ENCODE assay signal across 8 mouse cellular contexts in the genomic region with DNA sequence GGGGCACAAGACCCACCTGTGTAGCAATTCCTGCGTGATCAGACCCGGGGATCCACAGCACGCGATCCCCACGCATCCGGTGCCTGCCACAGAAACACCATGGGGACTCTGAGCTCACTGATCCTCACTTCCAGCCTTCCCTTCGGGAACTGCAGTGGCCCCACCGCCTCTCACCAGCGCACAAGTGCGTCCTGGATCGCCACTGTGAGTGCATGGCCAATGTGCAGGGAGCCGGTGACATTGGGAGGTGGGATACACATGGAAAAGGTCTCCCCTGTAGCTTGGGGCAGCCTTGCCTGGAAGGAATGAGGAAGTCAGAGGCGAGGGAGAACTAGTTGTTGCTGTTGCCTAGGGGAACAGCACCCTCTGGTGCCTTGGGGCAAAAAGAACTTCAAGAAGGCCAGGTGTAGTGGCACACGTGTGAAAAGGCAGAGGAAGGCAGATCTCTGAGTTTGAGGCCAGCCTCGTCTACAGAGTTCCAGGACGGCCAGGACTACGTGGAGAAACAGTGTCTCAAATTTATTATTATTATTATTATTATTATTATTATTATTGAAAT. TPM values are rescaled to one million over a fixed set of nuclear protein-coding genes. Genes with fewer than 3 reads are reported as not detected.
DNase-seq lines count a peak whose midpoint lies in the region; ATAC-seq lines count a peak whose summit lies in the region.

No protein-coding gene starts in this region.

- no peaks in the 10 kb centered on the region for H3K9me3 ChIP-seq in hindbrain, embryonic 12.5 days (replicated peaks)
- no peaks in the 10 kb centered on the region for H3K9me3 ChIP-seq in limb, embryonic 15.5 days

- H3K9ac ChIP-seq in hindbrain, embryonic 12.5 days = no peak overlapping the region
- no peak overlapping the region for H3K9ac ChIP-seq in limb, embryonic 15.5 days

- intact Hi-C loops in gastrocnemius, postnatal 14 days (cut with DNase I; ENCODE audit: low total_unique reads) = no loop called here

- peaks cover 18% of the 10 kb centered on the region for H3K4me1 ChIP-seq in hindbrain, embryonic 12.5 days
- H3K4me1 ChIP-seq in limb, embryonic 15.5 days = peaks cover 20% of the 10 kb centered on the region

- DNase-seq in adrenal gland, postnatal 36 days = peak; percentile 12 to 30
- DNase-seq in adrenal gland, adult 18-20 months (ENCODE audit: low spot score in 2 of 2) = no peak
- peak; percentile 55 for DNase-seq in right cerebral cortex, adult 18-20 months
- DNase-seq in right cerebral cortex, postnatal 4 days = no peak
- peak; percentile 40 for DNase-seq in right cerebral cortex, postnatal 14 days
- no peak for DNase-seq in gastrocnemius, postnatal 14 days

- ATAC-seq in hindbrain, embryonic 12.5 days (ENCODE audit: low FRiP score) = no peak
- ATAC-seq in limb, embryonic 15.5 days (ENCODE audit: insufficient number of reproducible peaks, low FRiP score, low TSS enrichment, low read depth) = no peak

- H3K4me2 ChIP-seq in hindbrain, embryonic 12.5 days (replicated peaks) = peak overlapping the region; percentile 92
- no peak overlapping the region for H3K4me2 ChIP-seq in limb, embryonic 15.5 days

- no peak overlapping the region for H3K27ac ChIP-seq in hindbrain, embryonic 12.5 days
- no peak overlapping the region for H3K27ac ChIP-seq in limb, embryonic 15.5 days

- 84% methylated on average over 17 of the region's 17 CpGs for WGBS in hindbrain, embryonic 12.5 days
- WGBS in limb, embryonic 15.5 days = 79% methylated on average over 17 of the region's 17 CpGs

- H3K4me3 ChIP-seq in hindbrain, embryonic 12.5 days = no peak overlapping the region
- H3K4me3 ChIP-seq in limb, embryonic 15.5 days = peak overlapping the region; percentile 77; the same call in 1 of the 2 replicates

- H3K27me3 ChIP-seq in hindbrain, embryonic 12.5 days = no peaks in the 10 kb centered on the region
- no peaks in the 10 kb centered on the region for H3K27me3 ChIP-seq in limb, embryonic 15.5 days

- peaks cover 24% of the 10 kb centered on the region for H3K36me3 ChIP-seq in hindbrain, embryonic 12.5 days
- peaks cover 40% of the 10 kb centered on the region for H3K36me3 ChIP-seq in limb, embryonic 15.5 days

RNA-seq across cellular contexts. Expression of a gene that starts 1.4 kb away (rescaled TPM):
- 10 to 100 TPM; 30.8 to 40.0 TPM for total RNA-seq in adrenal gland, postnatal 36 days (2021)
- 10 to 100 TPM; 37.2 to 38.7 TPM for total RNA-seq in adrenal gland, adult 18-20 months (2021)
- polyA plus RNA-seq in hindbrain, embryonic 12.5 days (2016; fragmentation: Nextera tagmentation; extraction: Ambion mirVana) = 16.5 and 16.9 TPM in 2 replicates
- 14.3 and 14.4 TPM in 2 replicates for polyA plus RNA-seq in limb, embryonic 15.5 days (2015; fragmentation: Nextera tagmentation; extraction: Ambion mirVana)
- 10 to 100 TPM; 15.7 to 16.6 TPM for total RNA-seq in gastrocnemius, postnatal 14 days (2021)

RNA-seq across cellular contexts. Expression of a gene that starts 7.5 kb away (rescaled TPM):
- 10 to 100 TPM; 20.2 to 23.3 TPM for total RNA-seq in adrenal gland, postnatal 36 days (2021)
- total RNA-seq in adrenal gland, adult 18-20 months (2021) = 10 to 100 TPM; 20.2 to 20.8 TPM
- polyA plus RNA-seq in hindbrain, embryonic 12.5 days (2016; fragmentation: Nextera tagmentation; extraction: Ambion mirVana) = 34.7 and 37.7 TPM in 2 replicates
- polyA plus RNA-seq in limb, embryonic 15.5 days (2015; fragmentation: Nextera tagmentation; extraction: Ambion mirVana) = 36.2 and 42.2 TPM in 2 replicates
- 10 to 100 TPM; 16.1 to 19.4 TPM for total RNA-seq in gastrocnemius, postnatal 14 days (2021)

RNA-seq across cellular contexts. Expression of a gene that starts 22.5 kb away (rescaled TPM):
- not detected for total RNA-seq in adrenal gland, postnatal 36 days (2021)
- not detected for total RNA-seq in adrenal gland, adult 18-20 months (2021)
- polyA plus RNA-seq in hindbrain, embryonic 12.5 days (2016; fragmentation: Nextera tagmentation; extraction: Ambion mirVana) = 0.15 and 0.20 TPM in 2 replicates
- 0.09 and 0.10 TPM in 2 replicates for polyA plus RNA-seq in limb, embryonic 15.5 days (2015; fragmentation: Nextera tagmentation; extraction: Ambion mirVana)
- not detected for total RNA-seq in gastrocnemius, postnatal 14 days (2021)

RNA-seq across cellular contexts. Expression of a gene that starts 38.4 kb away (rescaled TPM):
- total RNA-seq in adrenal gland, postnatal 36 days (2021) = 10 to 100 TPM; 43.4 to 48.8 TPM
- total RNA-seq in adrenal gland, adult 18-20 months (2021) = 10 to 100 TPM; 33.5 to 44.1 TPM
- polyA plus RNA-seq in hindbrain, embryonic 12.5 days (2016; fragmentation: Nextera tagmentation; extraction: Ambion mirVana) = 168 and 182 TPM in 2 replicates
- 81.7 and 85.2 TPM in 2 replicates for polyA plus RNA-seq in limb, embryonic 15.5 days (2015; fragmentation: Nextera tagmentation; extraction: Ambion mirVana)
- total RNA-seq in gastrocnemius, postnatal 14 days (2021) = 10 to 100 TPM; 20.3 to 23.4 TPM

RNA-seq across cellular contexts. Expression of a gene that starts 39.6 kb away (rescaled TPM):
- total RNA-seq in adrenal gland, postnatal 36 days (2021) = not detected
- total RNA-seq in adrenal gland, adult 18-20 months (2021) = not detected
- polyA plus RNA-seq in hindbrain, embryonic 12.5 days (2016; fragmentation: Nextera tagmentation; extraction: Ambion mirVana) = not detected in 2 replicates
- 0.14 and 0.33 TPM in 2 replicates for polyA plus RNA-seq in limb, embryonic 15.5 days (2015; fragmentation: Nextera tagmentation; extraction: Ambion mirVana)
- not detected for total RNA-seq in gastrocnemius, postnatal 14 days (2021)

Comparison
In these comparisons a context has a peak if more than half of its experiments do, and no peak if none do; other contexts are left out.
1. DNase-seq: peak in adrenal gland, postnatal 36 days (2 of 2), right cerebral cortex, adult 18-20 months (single experiment) and right cerebral cortex, postnatal 14 days (single experiment); none in adrenal gland, adult 18-20 months (0 of 2), right cerebral cortex, postnatal 4 days (single experiment) and gastrocnemius, postnatal 14 days (single experiment).